Mouse (Mus musculus) lung, adult 2 months (tissue): ENCODE measurements at regions not wholly inside any gene's neighbourhood (a gene's known extent, or its start where the extent isn't known, plus 50 kb on each side); places are given as distances from the start of the nearest gene placed in this dataset.

Experiments
- DNase-seq: peaks from one replicate; pipeline ENCODE4 v3.0.0; 2022
- H3K4me1 ChIP-seq: fragments of 200-500 bp; 2 replicates; pipeline ENCODE4 v1.6.1; 2011; ENCODE audit warnings: low read length; ENCODE audit not compliant: control insufficient read depth, insufficient read depth
- H3K4me3 ChIP-seq: fragments of 200-500 bp; replicated peaks from 2 replicates; pipeline ENCODE3; 2011; ENCODE audit warnings: low read depth, mild to moderate bottlenecking, control low read depth, low read length; ENCODE audit errors: extremely low read depth
- CTCF ChIP-seq: fragments of 200-500 bp; IDR thresholded peaks from 2 replicates; pipeline ENCODE4 v1.5.1; 2011; ENCODE audit warnings: mild to moderate bottlenecking, low read length, control low read depth; ENCODE audit not compliant: insufficient read depth
- POLR2A ChIP-seq: fragments of 200-500 bp; IDR thresholded peaks from 2 replicates; pipeline ENCODE4 v1.6.1; 2011; ENCODE audit warnings: low read depth, mild to moderate bottlenecking, control low read depth, low read length, borderline replicate concordance; ENCODE audit errors: extremely low read depth
- WGBS: fragments of 180-500 bp; shearing (Covaris S2); methylation state at CpG from one replicate; pipeline ENCODE4 v1.1.7; 2018; 5-methylcytosine and 5-hydroxymethylcytosine counted together

DNA sequence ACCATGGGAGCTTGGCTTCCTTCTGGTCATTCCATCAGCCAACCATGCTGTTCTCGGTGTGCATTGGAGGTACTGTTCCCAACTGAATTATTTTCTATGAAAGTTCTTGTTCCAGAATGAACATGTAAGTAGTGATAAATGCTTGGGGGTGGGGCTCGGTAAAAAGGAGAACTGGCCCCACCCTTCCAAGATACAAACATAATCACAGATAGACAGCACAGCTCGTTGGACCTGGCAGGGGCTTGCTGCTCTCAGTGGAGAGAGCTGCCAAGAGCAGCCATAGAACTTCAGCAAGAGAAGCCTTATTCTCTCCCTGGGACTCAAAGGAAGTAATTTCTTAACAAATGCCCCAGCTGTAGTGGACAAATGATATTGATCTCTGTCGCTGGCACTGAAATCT is 360.6 kb upstream of the Rag2 start:
- no peak for DNase-seq
- WGBS = 67% methylated on average over 4 of the region's 4 CpGs
- TF ChIP-seq CTCF (no peak), POLR2A (no peak)
- Histone ChIP-seq H3K4me3 (no peak overlapping the region), H3K4me1 (no peaks in the 10 kb centered on the region)

DNA sequence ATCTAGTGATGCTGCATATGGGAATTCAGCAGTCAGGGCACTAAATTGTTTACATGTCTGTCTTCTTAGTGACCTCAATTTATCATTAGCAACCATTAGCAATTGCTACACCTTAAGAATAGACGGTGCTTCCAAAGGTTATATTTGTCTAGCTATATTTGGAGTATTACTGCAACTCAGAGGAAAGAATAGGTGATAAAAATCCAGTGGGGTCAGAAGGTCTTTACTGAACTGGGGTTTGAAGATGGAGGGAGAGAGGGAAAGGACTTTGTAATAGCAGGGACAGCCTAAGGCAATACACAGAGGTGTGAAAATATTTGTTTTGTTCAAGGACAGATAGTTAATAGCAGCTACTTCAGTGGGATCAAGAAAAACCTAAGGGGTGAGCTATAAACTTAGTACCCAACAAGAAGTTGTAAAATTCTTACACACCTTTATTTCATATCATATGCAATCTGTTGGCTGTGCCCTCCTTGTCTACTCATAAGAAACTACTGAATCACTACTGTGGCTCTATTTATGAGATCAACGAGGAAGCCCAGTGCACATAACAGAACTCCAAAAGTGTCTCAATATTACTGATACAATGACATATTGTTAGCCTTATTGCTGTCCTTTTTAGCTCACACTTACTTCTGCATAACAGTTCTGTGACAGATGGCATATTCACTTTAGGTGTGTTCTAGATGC is 357.7 kb upstream of the Rag2 start:
- Histone ChIP-seq H3K4me1 (no peaks in the 10 kb centered on the region), H3K4me3 (no peak overlapping the region)
- no peak for DNase-seq
- 48% methylated on average over 2 of the region's 2 CpGs for WGBS
- TF ChIP-seq POLR2A (no peak), CTCF (no peak)

DNA sequence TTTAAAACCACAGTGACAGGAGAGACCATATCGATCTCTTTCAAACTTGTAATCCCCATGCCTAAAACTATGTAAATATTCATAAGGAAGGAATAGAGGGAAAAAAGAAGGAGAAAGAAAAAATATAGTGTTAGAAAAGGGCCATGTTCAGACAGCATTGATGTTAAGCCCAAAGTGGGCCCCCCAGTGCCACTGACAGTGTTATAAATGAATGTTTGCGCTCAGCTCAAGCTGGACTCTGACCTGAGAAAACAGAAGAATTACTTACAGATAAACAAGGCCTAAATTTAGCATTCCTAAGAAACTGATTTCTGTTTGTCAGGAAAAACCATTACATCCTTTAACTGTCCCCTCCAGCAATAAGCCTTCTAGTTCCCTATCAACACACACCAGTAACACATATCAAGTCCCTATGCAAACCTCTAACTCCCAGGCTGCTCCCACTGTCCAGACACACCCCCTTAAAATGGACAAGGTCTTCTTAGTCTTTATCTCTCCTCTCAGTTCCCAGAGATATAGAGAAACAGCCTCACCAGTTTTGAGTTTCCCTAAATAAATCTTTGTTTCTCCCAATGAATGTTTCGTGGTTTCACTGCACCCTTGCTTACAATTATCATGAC is 350.4 kb upstream of the Rag2 start:
- no peak for DNase-seq
- no peak overlapping the region for H3K4me3 ChIP-seq
- 62% methylated on average over 3 of the region's 3 CpGs for WGBS

DNA sequence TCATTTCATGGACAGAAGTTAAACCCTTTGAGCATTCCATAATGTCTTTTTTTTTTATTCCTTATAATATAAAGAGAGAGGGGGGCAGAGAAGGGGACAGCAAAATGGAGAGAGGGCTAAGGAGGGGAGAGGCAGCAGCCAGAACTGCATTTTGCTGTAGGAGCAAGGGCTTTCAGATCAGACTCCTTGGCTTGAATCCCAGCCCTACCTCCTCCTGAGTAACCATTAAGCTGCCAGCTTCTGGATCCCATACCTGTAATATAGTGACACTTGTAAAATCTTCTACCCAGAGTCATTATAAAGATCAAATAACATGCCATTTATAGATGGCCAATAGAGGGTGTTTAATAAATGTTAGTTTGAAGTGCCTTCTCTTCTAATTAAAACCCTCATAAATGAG is 339.6 kb upstream of the Rag2 start:
- no peak for DNase-seq
- no peak for TF ChIP-seq CTCF
- no peak for TF ChIP-seq POLR2A
- H3K4me1 ChIP-seq = no peaks in the 10 kb centered on the region

More for the DNA sequence above, 350.4 kb upstream of the Rag2 start:
- H3K4me1 ChIP-seq = no peaks in the 10 kb centered on the region
- no peak for TF ChIP-seq CTCF
- no peak for TF ChIP-seq POLR2A

DNA sequence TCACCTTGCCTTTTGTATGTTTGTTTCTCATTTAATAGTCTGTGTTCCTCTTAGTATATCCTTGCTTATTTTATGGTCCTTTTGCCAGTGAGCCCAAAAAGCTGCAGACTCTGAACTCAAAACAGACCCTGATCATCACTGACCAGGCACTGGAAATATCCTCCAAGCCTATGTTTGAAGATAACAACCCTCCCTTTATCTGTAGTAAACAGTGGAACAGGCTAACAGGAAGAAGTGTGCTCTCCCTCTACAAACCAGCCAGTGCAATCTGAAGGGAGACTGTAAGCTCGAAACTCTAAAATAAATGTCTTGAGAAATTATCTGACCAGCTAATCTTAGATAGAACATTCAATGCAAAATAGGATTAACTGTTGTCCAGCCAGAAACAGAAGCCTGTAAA is 336.4 kb upstream of the Rag2 start:
- TF ChIP-seq CTCF (no peak), POLR2A (no peak)
- Histone ChIP-seq H3K4me3 (no peak overlapping the region), H3K4me1 (no peaks in the 10 kb centered on the region)
- no peak for DNase-seq
- WGBS = 56% methylated on average over 1 of the region's 1 CpGs

More for the DNA sequence above, 339.6 kb upstream of the Rag2 start:
- H3K4me3 ChIP-seq = no peak overlapping the region

DNA sequence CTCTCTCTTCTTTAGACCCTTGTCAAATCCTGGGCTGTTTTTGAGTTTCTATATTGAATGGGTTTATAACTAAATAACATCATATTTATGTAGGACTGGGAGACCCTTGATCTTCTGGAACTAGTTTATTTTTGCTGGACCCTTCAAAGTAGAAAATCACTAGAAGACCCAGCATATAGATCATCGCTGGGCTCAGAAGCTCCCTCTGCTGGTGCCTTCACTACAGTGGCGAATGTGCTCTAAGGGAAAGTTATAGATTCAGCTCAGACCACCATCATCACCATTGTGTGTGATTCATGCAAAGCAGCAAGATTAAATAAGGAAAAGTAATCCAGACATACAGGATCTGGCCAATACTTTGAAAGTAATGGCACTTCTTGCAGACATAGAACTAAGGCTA is 335.4 kb upstream of the Rag2 start:
- TF ChIP-seq POLR2A = no peak
- TF ChIP-seq CTCF = 0 out of 2 replicates have a peak, but pooled peaks have one; percentile 15
- H3K4me3 ChIP-seq = no peak overlapping the region
- H3K4me1 ChIP-seq = no peaks in the 10 kb centered on the region
- WGBS = 35% methylated on average over 2 of the region's 2 CpGs
- DNase-seq = no peak

DNA sequence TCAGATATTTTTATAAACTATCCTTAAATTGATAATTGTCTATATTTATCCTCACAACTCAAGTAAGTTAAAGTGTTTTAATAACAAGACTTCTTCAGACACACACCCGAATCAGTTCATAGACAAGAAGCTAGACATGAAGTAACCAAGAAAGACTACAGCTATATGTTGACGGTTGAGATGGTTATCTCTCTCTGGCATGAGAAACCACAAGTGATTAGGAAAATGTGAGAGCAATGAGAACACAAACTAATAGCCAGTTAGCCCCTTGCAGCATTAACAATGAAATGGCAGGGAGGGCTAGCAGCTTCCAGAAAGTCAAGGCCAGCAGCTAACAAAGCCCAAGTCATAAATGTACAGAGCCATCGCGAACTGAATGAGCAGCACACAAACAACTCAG is 333.8 kb upstream of the Rag2 start:
- TF ChIP-seq POLR2A = no peak
- no peak for TF ChIP-seq CTCF
- DNase-seq = no peak
- no peak overlapping the region for H3K4me3 ChIP-seq
- WGBS = 78% methylated on average over 4 of the region's 4 CpGs
- no peaks in the 10 kb centered on the region for H3K4me1 ChIP-seq

DNA sequence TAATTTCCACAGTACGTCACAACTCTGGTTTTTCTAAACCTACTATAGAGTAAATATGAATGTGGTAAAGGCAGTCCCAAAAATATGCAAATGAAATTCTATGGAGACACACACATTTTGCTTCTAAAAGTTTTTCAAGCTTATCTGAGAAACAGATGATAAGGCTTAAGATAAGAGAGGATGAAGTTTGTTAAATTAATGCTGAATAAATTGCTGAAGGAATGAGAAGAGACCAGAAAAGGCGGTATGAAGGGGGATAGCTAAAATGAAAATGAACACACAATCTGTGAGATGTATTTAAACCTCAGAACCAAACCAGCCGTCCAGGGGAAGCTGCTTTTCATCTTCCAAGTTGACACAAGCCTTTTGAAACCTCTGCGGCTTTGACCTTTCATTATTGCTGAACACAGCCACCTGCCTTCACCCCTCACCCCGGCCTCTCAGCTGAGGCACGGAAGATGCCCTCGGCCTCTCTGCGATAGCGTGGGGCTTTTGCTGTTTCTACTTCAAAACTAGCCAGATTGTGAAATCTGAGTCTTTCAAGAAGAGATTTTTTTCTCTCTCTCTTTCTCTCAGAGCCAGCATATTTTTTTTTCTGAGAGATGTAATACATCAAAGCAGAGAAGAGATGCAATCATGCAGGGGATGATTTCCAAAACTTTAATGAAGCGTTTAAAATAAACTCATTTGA is 328.7 kb upstream of the Rag2 start:
- DNase-seq = no peak
- 52% methylated on average over 10 of the region's 10 CpGs for WGBS
- Histone ChIP-seq H3K4me1 (no peaks in the 10 kb centered on the region), H3K4me3 (no peak overlapping the region)
- TF ChIP-seq CTCF (no peak), POLR2A (no peak)

DNA sequence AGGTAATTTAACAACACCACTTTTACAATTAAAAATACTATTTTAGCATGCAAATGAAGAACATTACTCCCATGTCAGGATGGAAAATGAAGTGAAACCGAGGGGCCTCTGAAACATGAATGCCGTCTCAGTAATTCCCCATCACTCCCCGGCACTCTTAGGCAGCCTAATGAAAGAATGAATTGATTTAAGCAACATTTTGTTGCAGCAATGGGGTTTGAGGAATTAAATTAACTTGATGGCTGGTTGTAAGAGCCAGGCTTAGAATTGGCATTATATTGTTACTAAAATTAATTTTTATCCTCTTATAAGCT is 328.2 kb upstream of the Rag2 start:
- H3K4me1 ChIP-seq = no peaks in the 10 kb centered on the region
- DNase-seq = no peak
- TF ChIP-seq CTCF (no peak), POLR2A (no peak)
- whole genome bisulfite sequencing = 63% methylated on average over 3 of the region's 3 CpGs
- H3K4me3 ChIP-seq = no peak overlapping the region

DNA sequence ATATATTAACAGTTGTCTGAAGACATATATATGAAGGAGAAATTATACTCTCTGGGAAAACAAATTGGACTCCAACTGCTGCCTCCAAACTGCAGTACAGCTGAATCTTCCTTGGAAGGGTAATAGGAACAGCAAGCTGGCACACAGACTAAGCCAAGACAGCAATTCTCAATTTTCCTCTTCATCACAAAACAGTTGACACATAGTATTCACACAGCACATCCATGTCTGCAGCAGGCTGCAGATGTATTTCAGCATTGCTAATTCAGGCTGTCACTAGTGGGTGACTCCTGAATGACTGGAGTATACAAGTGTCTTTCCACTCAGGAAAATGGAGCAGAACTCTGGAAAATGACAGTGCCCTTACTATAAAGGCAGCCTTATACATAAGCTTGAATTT is 327.7 kb upstream of the Rag2 start:
- no peaks in the 10 kb centered on the region for H3K4me1 ChIP-seq
- TF ChIP-seq CTCF = no peak
- no peak for TF ChIP-seq POLR2A
- no peak overlapping the region for H3K4me3 ChIP-seq
- DNase-seq = no peak
